ENCODE assay signal across 9 mouse cellular contexts in the genomic region with DNA sequence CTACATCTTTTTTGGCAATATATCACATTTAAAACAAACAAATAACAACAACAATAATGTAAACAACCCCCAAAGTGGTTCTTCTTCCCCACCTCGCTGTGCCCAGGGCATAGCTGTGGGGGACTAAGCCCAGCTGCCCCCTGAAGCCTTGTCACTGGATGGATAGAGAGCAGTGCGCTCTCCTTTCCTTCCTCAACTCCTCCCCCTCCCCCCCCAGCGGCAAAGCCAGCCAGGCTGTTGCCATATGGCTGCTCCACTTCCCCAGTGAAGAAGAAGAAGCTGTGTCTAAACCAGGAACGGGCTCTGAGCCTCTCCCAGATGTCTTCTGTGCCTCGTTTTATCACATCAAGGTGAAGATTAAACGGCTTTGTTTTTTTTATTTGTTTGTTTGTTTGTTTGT. TPM values are rescaled to one million over a fixed set of nuclear protein-coding genes. Genes with fewer than 3 reads are reported as not detected.
DNase-seq lines count a peak whose midpoint lies in the region; ATAC-seq and TF ChIP-seq lines count a peak whose summit lies in the region.
"Had no signal": no experiment of that assay in that cellular context is flagged by ENCODE, and none has a peak within 500 bp of the region (broad histone marks: within the 10 kb centered on the region; RNA-seq: fewer than 3 reads in every experiment).

No protein-coding gene starts in this region.

- no peak overlapping the region for H3K4me3 ChIP-seq in limb, embryonic 13.5 days
- H3K4me3 ChIP-seq in limb, embryonic 10.5 days = no peak overlapping the region
- H3K4me3 ChIP-seq in embryonic facial prominence, embryonic 10.5 days = no peak overlapping the region
- H3K4me3 ChIP-seq in intestine, embryonic 14.5 days (ENCODE audit: low read depth, low read length) = no peak overlapping the region
- no peak overlapping the region for H3K4me3 ChIP-seq in olfactory bulb, adult 2 months (ENCODE audit: insufficient read depth, low read depth, low read length)

- no peaks in the 10 kb centered on the region for H3K9me3 ChIP-seq in limb, embryonic 13.5 days
- no peaks in the 10 kb centered on the region for H3K9me3 ChIP-seq in limb, embryonic 10.5 days (replicated peaks)
- H3K9me3 ChIP-seq in embryonic facial prominence, embryonic 10.5 days = no peaks in the 10 kb centered on the region
- no peaks in the 10 kb centered on the region for H3K9me3 ChIP-seq in intestine, embryonic 14.5 days (ENCODE audit: control insufficient read depth, low read length)

- no peak for ATAC-seq in limb, embryonic 13.5 days (ENCODE audit: low FRiP score, low read depth)
- ATAC-seq in intestine, embryonic 14.5 days (replicated peaks; ENCODE audit: low FRiP score, low TSS enrichment, low read depth) = peak; percentile 37; the same call in 1 of the 2 replicates

- peaks cover 9% of the 10 kb centered on the region for H3K4me1 ChIP-seq in limb, embryonic 13.5 days
- H3K4me1 ChIP-seq in limb, embryonic 10.5 days = peaks cover 24% of the 10 kb centered on the region
- peaks cover 13% of the 10 kb centered on the region for H3K4me1 ChIP-seq in embryonic facial prominence, embryonic 10.5 days
- peaks cover 11% of the 10 kb centered on the region for H3K4me1 ChIP-seq in intestine, embryonic 14.5 days (replicated peaks; ENCODE audit: control insufficient read depth, insufficient read depth, low read length)
- H3K4me1 ChIP-seq in olfactory bulb, adult 2 months (ENCODE audit: control insufficient read depth, insufficient read depth, low read length) = peaks cover 25% of the 10 kb centered on the region

- no peak for DNase-seq in limb, embryonic 10.5 days (ENCODE audit: low spot score)
- no peak for DNase-seq in embryonic facial prominence, embryonic 10.5 days (ENCODE audit: low spot score)
- no peak for DNase-seq in intestine, embryonic 14.5 days (ENCODE audit: low spot score)
- no peak for DNase-seq in gastrocnemius, postnatal 4 days (ENCODE audit: low spot score in 2 of 2)
- DNase-seq in adrenal gland, postnatal 25 days = no peak
- DNase-seq in adrenal gland, adult (ENCODE audit: inconsistent age in 2 of 2, low spot score in 1 of 2) = no peak

- TF ChIP-seq CTCF in olfactory bulb, adult 2 months (IDR thresholded peaks at IDR 0.05; ENCODE audit: insufficient read depth, low read depth, low read length) = no peak

- peak overlapping the region; percentile 40; the same call in 1 of the 2 replicates for H3K9ac ChIP-seq in limb, embryonic 13.5 days
- H3K9ac ChIP-seq in intestine, embryonic 14.5 days (ENCODE audit: low read length) = no peak overlapping the region
- H3K9ac ChIP-seq: liver, embryonic 14.5 days had no signal

- 17% methylated on average over 5 of the region's 6 CpGs for WGBS in limb, embryonic 13.5 days
- WGBS in limb, embryonic 10.5 days = 30% methylated on average over 6 of the region's 6 CpGs
- 49% methylated on average over 6 of the region's 6 CpGs for WGBS in embryonic facial prominence, embryonic 10.5 days
- 23% methylated on average over 6 of the region's 6 CpGs for WGBS in intestine, embryonic 14.5 days
- 39% methylated on average over 6 of the region's 6 CpGs for WGBS in olfactory bulb, adult 2 months

- H3K27me3 ChIP-seq in limb, embryonic 13.5 days = no peaks in the 10 kb centered on the region
- H3K27me3 ChIP-seq in limb, embryonic 10.5 days (ENCODE audit: low read depth, poor library complexity, severe bottlenecking) = no peaks in the 10 kb centered on the region
- H3K27me3 ChIP-seq in embryonic facial prominence, embryonic 10.5 days (replicated peaks; ENCODE audit: low read depth, poor library complexity, severe bottlenecking) = no peaks in the 10 kb centered on the region
- no peaks in the 10 kb centered on the region for H3K27me3 ChIP-seq in intestine, embryonic 14.5 days (replicated peaks; ENCODE audit: control insufficient read depth, insufficient read depth, low read length)

- no peak overlapping the region for H3K4me2 ChIP-seq in limb, embryonic 13.5 days (replicated peaks)
- H3K4me2 ChIP-seq in intestine, embryonic 14.5 days (ENCODE audit: low read length) = peak overlapping the region; percentile 24; the same call in 1 of the 2 replicates

- no peak overlapping the region for H3K27ac ChIP-seq in limb, embryonic 13.5 days
- H3K27ac ChIP-seq in limb, embryonic 10.5 days = no peak overlapping the region; the same call in 1 of the 2 replicates
- H3K27ac ChIP-seq in embryonic facial prominence, embryonic 10.5 days (replicated peaks) = peak overlapping the region; percentile 59; the same call in 1 of the 2 replicates
- peak overlapping the region; percentile 47 for H3K27ac ChIP-seq in intestine, embryonic 14.5 days (ENCODE audit: low read depth)
- peak overlapping the region; percentile 48 for H3K27ac ChIP-seq in olfactory bulb, adult 2 months (ENCODE audit: insufficient read depth, low read depth, low read length)
- H3K27ac ChIP-seq: liver, embryonic 14.5 days had no signal

- TF ChIP-seq POLR2A in olfactory bulb, adult 2 months (IDR thresholded peaks at IDR 0.05; ENCODE audit: insufficient read depth, low read depth, low read length) = no peak

- no peaks in the 10 kb centered on the region for H3K36me3 ChIP-seq in limb, embryonic 13.5 days
- H3K36me3 ChIP-seq in limb, embryonic 10.5 days = no peaks in the 10 kb centered on the region
- H3K36me3 ChIP-seq in embryonic facial prominence, embryonic 10.5 days (replicated peaks) = no peaks in the 10 kb centered on the region
- no peaks in the 10 kb centered on the region for H3K36me3 ChIP-seq in intestine, embryonic 14.5 days (ENCODE audit: control insufficient read depth, insufficient read depth, low read length)

RNA-seq across cellular contexts. Expression of a gene that starts 6.6 kb away (rescaled TPM):
- polyA plus RNA-seq in limb, embryonic 13.5 days (2015; fragmentation: Nextera tagmentation; extraction: Ambion mirVana) = 906 and 924 TPM in 2 replicates
- polyA plus RNA-seq in limb, embryonic 10.5 days (2016; fragmentation: Nextera tagmentation; extraction: Ambion mirVana) = 875 and 1,046 TPM in 2 replicates
- polyA plus RNA-seq in embryonic facial prominence, embryonic 10.5 days (2016; fragmentation: Nextera tagmentation; extraction: Ambion mirVana) = 906 and 913 TPM in 2 replicates
- 1,235 and 1,299 TPM in 2 replicates for polyA plus RNA-seq in intestine, embryonic 14.5 days (2014; fragmentation: Nextera tagmentation; extraction: Ambion mirVana)
- 934 TPM in 1 of 2 replicates, not detected in the other for polyA plus RNA-seq in olfactory bulb, adult 2 months (2012; ENCODE audit: insufficient read depth, insufficient read length, low replicate concordance, missing spikeins)
- 1,000 to 10,000 TPM in 1 of 2 experiments, 100 to 1,000 TPM in 1; 893 to 1,001 TPM for total RNA-seq in gastrocnemius, postnatal 4 days (2021)
- 894 and 1,002 TPM in 2 replicates for total RNA-seq in adrenal gland, postnatal 25 days (2021)

RNA-seq across cellular contexts. Expression of a gene that starts 8.1 kb away (rescaled TPM):
- polyA plus RNA-seq in limb, embryonic 13.5 days (2015; fragmentation: Nextera tagmentation; extraction: Ambion mirVana) = not detected in 2 replicates
- not detected in 2 replicates for polyA plus RNA-seq in limb, embryonic 10.5 days (2016; fragmentation: Nextera tagmentation; extraction: Ambion mirVana)
- polyA plus RNA-seq in embryonic facial prominence, embryonic 10.5 days (2016; fragmentation: Nextera tagmentation; extraction: Ambion mirVana) = not detected in 2 replicates
- not detected in 2 replicates for polyA plus RNA-seq in intestine, embryonic 14.5 days (2014; fragmentation: Nextera tagmentation; extraction: Ambion mirVana)
- not detected in 2 replicates for polyA plus RNA-seq in olfactory bulb, adult 2 months (2012; ENCODE audit: insufficient read depth, insufficient read length, low replicate concordance, missing spikeins)
- total RNA-seq in gastrocnemius, postnatal 4 days (2021) = not detected
- total RNA-seq in adrenal gland, postnatal 25 days (2021) = not detected in 2 replicates
- polyA plus RNA-seq: liver, embryonic 14.5 days had no signal

RNA-seq across cellular contexts. Expression of a gene that starts 12.2 kb away (rescaled TPM):
- polyA plus RNA-seq in limb, embryonic 13.5 days (2015; fragmentation: Nextera tagmentation; extraction: Ambion mirVana) = 5.0 and 6.2 TPM in 2 replicates
- polyA plus RNA-seq in limb, embryonic 10.5 days (2016; fragmentation: Nextera tagmentation; extraction: Ambion mirVana) = 5.8 and 6.0 TPM in 2 replicates
- polyA plus RNA-seq in embryonic facial prominence, embryonic 10.5 days (2016; fragmentation: Nextera tagmentation; extraction: Ambion mirVana) = 5.2 and 6.9 TPM in 2 replicates
- polyA plus RNA-seq in intestine, embryonic 14.5 days (2014; fragmentation: Nextera tagmentation; extraction: Ambion mirVana) = 1.5 and 2.0 TPM in 2 replicates
- polyA plus RNA-seq in olfactory bulb, adult 2 months (2012; ENCODE audit: insufficient read depth, insufficient read length, low replicate concordance, missing spikeins) = 329 TPM in 1 of 2 replicates, not detected in the other
- under 1 TPM; 0.18 to 0.78 TPM for total RNA-seq in gastrocnemius, postnatal 4 days (2021)
- total RNA-seq in adrenal gland, postnatal 25 days (2021) = 3.9 TPM in 2 replicates

RNA-seq across cellular contexts. Expression of a gene that starts 19.8 kb away (rescaled TPM):
- 99.5 and 102 TPM in 2 replicates for polyA plus RNA-seq in limb, embryonic 13.5 days (2015; fragmentation: Nextera tagmentation; extraction: Ambion mirVana)
- polyA plus RNA-seq in limb, embryonic 10.5 days (2016; fragmentation: Nextera tagmentation; extraction: Ambion mirVana) = 88.2 and 96.2 TPM in 2 replicates
- 85.5 and 87.8 TPM in 2 replicates for polyA plus RNA-seq in embryonic facial prominence, embryonic 10.5 days (2016; fragmentation: Nextera tagmentation; extraction: Ambion mirVana)
- 33.3 and 35.4 TPM in 2 replicates for polyA plus RNA-seq in intestine, embryonic 14.5 days (2014; fragmentation: Nextera tagmentation; extraction: Ambion mirVana)
- polyA plus RNA-seq in olfactory bulb, adult 2 months (2012; ENCODE audit: insufficient read depth, insufficient read length, low replicate concordance, missing spikeins) = 554 TPM in 1 of 2 replicates, not detected in the other
- total RNA-seq in gastrocnemius, postnatal 4 days (2021) = 100 to 1,000 TPM; 316 to 327 TPM
- total RNA-seq in adrenal gland, postnatal 25 days (2021) = 194 and 219 TPM in 2 replicates

Comparison
In these comparisons a context has a peak if more than half of its experiments do, and no peak if none do; other contexts are left out.
1. H3K27ac ChIP-seq: peak in embryonic facial prominence, embryonic 10.5 days (single experiment), intestine, embryonic 14.5 days (single experiment) and olfactory bulb, adult 2 months (single experiment); none in limb, embryonic 13.5 days (single experiment) and limb, embryonic 10.5 days (single experiment).